Mouse (Mus musculus) gastrocnemius, adult 18-20 months (tissue): ENCODE data around the gene Gm10770. TPM values are rescaled to one million over a fixed set of nuclear protein-coding genes. Genes with fewer than 3 reads are reported as not detected.
A peak's percentile ranks its signal among the peaks of the same experiment; 100 is the strongest.
"Not testable (repeated sequence)": the region's sequence is repeated elsewhere in the genome, so short reads cannot be mapped to it uniquely, and the experiment has no call there.

Source experiments
- DNase-seq: peaks from one replicate; pipeline ENCODE4 v3.0.0; 2021; ENCODE audit warnings: low spot score
- long read RNA-seq, 2 experiments: library from polyadenylated mRNA; stranded (forward); transcript quantifications; one replicate each; pipeline ENCODE4 v2.0.0; 2021
- total RNA-seq, 2 experiments: library from RNA; stranded (reverse); gene quantifications; 2 replicates each; pipeline ENCODE4 v1.2.3; 2021

Gm10770 gene
- not detected for total RNA-seq
- long read RNA-seq, experiment 1: 0 reads
- long read RNA-seq, experiment 2: 0 reads

DNA sequence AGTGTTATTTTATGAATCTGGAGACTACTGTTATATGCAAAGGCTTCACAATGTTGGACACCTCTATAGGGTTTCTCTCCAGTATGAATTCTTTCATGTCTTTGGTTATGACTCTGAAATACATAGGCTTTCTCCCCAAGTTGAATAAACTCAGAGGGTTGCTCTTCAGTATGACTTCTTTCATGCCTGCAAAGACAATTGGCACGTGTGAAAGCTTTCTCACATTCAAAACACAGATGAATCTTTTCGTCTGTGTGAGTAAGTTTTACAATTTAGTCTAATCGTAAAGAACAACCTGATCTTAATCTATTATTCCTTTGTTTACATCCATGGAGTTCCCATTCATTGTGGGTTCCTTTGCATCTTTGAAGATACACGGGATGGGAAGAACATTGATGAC is at the start of gene Gm10770:
TSS of gene Gm10770 (minus strand) at position 101 of the 400 bp plus-strand sequence.
- not testable (repeated sequence) for DNase-seq

DNA sequence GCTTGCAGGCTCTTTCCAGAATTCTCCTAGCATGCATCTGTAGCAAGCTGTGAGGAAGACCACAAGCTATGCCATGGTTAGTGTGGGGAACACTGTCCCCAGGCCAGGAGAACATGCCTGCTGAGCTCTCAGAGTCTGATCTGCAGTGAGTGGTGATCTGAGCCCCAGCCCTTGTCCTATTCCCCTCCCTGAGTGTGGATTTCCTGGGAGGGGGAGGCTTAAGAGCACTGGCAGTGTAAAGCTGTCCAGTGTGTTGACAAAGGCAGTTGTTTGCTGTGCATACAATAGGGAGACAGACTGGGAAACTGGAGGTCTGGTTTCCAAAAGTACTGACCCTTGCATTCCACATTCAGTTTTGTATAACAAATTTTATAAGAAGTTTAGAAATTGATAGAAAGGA is 43.8 kb upstream of the Gm10770 start:
- DNase-seq: not testable (repeated sequence)

DNA sequence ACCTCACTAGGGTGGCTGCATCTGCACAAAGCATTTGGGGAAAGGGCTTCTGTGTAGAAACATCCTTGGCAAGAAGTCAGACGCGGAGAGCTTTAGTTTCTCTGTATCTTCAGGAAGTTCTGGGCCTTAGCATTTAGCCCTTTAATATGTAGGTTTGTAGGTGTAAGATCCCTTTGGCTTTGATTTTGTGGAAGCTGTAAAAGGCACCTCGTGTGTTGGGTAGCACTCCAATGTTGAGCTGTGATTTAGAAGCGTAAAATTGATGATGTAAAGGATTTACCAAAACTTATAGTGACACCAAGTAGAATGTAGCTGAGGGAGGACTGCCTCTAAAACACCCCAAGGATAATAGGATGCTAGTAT is 38.9 kb upstream of the Gm10770 start:
- DNase-seq: not testable (repeated sequence)

DNA sequence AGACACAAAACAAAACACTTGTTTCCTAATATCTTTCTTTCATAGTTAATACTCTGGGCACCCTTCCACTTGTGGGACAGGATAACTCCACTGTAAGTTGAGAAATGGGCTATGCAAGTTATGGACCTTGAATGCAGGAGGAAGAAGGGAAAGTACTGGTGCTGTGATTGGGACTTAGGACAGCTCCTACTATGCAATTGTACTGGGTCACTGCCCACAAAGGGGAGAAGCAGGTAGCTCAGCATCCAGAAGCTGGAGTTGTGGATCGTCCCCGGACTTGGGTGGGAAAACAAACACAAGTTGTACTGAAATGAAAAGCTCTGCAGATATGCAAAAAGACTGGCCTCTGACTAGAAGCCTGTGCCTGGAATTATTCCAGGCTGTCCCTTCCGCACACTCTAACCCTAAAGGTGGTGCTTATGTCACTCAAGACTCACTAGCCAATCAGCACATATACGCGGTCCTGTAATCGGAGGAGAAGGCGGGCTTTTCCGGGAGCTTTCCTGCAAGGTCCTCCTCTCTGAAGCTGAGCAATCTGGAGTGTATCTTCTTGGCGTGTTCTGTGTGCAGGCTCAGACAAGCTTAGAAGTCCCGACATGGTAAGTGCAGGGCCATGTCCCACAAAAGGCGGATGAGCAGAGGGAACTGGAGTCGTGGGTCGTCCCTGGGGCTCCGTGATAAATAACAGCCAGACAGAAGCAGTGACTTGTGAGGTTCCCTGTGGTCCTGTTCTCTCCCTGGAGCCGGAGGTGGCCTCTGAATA is 38.3 kb upstream of the Gm10770 start, which contains the start of gene Zfp937:
TSS of gene Zfp937 (plus strand) at position 474 of the 763 bp plus-strand sequence.
- DNase-seq: peak; percentile 78

DNA sequence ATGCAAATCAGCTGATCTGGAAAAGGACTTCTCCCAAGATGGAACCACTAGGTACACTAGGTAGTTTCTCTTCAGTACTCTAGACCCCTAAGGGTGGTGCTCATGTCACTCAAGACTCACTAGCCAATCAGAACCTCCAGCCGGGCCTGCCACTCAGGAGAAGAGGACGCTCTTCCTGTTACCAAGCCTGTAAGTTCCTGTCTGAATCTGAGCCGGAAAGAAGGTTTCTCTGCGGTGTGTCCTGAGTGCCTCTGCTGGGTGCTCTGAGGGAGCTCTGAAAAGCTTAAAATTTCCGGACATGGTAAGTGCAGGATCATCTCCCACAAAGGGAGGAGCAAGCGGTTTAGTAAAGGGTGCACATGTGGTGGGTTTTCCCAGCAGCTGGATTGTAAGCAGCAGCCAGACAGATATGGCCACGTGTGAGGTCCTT is 2.1 kb upstream of the Gm10770 start, which contains the start of gene Gm14139:
TSS of gene Gm14139 (plus strand) at position 186 of the 430 bp plus-strand sequence.
- not testable (repeated sequence) for DNase-seq

DNA sequence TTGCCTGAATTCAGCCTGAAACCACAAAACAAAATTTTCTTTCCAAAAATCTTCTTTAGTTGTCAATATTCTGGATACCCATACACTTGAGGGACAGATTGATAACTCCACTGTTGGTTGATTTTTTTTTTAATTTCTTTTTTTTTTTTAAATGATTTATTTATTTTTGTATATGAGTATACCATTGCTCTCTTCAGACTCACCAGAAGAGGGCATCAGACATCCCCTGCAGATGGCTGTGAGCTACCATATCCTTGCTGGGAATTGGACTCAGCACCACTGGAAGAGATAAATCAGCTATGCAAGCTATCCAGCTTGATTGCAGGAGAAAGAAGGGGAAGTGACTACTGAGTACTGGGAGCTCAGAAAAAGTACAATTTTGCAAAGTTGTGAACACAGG is 1.6 kb upstream of the Gm10770 start:
- DNase-seq: not testable (repeated sequence)

DNA sequence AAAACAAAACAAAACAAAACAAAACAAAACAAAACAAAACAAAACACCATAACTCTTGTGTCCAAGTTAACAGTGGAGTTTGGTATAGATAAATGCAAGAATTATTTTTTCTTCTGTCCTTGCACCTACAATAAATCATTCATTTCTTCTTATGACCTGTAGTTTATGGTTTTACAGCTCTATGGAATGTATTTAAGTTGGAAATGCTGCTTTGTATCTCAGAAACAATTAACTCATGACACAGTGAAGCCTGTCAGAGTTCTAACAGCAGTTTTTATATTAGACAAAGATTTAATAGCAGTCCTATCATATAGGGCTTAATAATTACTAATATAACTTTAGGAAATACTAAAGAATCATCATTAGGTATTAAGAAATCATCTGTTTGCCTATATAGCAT is 5.6 kb downstream of the Gm10770 start:
- no peak for DNase-seq

DNA sequence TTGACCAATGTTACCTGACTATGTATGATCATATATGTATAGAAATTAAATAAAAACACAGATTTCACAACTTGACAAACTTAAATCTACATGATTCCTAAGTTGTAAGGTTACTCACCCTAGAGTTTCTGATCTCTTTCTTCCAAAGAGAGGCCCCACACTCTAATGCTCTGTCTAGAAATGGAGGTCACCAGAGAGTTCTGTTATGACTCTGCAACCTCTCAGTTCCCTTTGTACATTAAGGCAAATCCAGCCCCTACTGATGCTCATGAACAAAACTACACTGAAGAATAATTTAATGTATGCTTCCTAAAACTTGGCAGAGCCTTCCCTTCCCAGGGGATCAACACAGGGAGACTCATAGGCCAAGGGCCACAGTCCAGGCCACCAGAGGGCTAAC is 12.8 kb downstream of the Gm10770 start:
- no peak for DNase-seq

DNA sequence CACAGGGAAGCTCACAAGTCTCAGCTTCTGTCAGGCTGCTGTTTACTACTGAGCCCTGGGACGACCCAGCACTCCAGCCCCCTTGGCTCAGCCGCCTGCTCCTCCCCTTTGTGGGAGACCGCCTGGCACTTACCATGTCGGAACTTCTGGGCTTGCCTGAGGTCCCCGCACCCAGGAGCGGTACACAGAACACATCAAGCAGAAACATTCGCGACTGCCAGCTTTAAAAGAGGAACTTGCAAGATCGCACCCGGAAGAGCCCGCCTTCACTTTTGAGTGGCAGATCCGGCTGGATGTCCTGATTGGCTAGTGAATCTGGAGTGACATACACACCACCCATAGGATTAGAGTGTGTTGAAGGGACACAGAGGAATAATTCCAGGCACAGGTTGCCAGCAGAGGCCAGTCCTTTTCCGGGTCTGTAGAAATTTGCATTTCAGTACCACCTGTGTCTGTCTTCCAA is 43.0 kb downstream of the Gm10770 start, which contains the start of gene Zfp120:
TSS of gene Zfp120 (minus strand) at position 274 of the 463 bp plus-strand sequence.
- peak; percentile 88 for DNase-seq

DNA sequence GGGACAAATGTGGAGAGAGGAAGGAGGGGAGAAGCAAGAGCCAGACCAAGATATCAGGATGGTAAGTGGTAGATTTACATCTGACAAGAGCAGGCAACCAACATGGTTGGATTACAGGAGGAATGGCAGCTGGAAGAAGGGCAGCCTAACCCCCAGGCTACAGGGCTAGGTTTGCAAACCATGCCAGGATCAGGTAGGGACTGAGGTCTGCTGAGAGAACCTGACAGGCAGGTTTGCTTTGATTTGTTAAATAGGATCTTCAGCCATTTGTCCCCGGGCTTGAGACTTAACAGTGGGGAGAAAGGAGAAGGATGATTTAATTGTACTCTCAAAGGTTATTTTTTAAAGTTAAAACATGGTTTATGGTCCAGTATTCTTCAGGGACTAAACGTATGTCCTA is 46.7 kb downstream of the Gm10770 start:
- no peak for DNase-seq

DNA sequence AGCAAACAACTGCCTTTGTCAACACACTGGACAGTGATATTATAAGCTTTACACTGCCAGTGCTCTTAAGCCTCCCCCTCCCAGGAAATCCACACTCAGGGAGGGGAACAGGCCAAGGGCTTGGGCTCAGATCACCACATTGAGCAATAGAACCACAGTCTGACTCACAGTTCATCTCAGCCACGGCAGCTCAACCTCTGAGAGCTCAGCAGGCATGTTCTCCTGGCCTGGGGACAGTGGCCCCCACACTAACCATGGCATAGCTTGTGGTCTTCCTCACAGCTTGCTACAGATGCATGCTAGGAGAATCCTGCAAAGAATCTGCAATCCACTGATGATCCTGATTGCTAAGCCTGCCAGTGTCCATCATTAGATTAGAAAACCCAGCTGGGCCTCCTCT is 47.5 kb downstream of the Gm10770 start:
- DNase-seq: not testable (repeated sequence)

Other genes starting within 250 kb of the Gm10770 start
- 1 to 10 TPM; 5.9 to 6.6 TPM for gene Zfp120, start 43.0 kb downstream of the Gm10770 start, total RNA-seq
- gene Gm14139, start 2.1 kb upstream of the Gm10770 start, total RNA-seq: not detected
- gene Zfp937, start 38.4 kb upstream of the Gm10770 start, total RNA-seq: 1 to 10 TPM; 1.5 to 2.1 TPM
- 1 to 10 TPM; 1.9 to 2.4 TPM for gene Gm21994, start 75.9 kb upstream of the Gm10770 start, total RNA-seq
- not detected for gene Gm14124, start 77.8 kb upstream of the Gm10770 start, total RNA-seq
- 1 to 10 TPM in 1 of 2 experiments, not detected in 1; 2.1 TPM for gene Gm10130, start 144.0 kb upstream of the Gm10770 start, total RNA-seq
- under 1 TPM; 0.55 to 0.95 TPM for gene 3300002I08Rik, start 183.1 kb upstream of the Gm10770 start, total RNA-seq